Mouse (Mus musculus): ENCODE data around the gene Ttc39a.

GRCm38 (mm10) chr4:109411377-109411967 is 5.0 kb downstream of the Ttc39a start:
- TF ChIP-seq MAX (IDR thresholded peaks at IDR 0.05; ENCODE audit: low read depth) (no peak), USF1 (IDR thresholded peaks at IDR 0.05; ENCODE audit: low read depth) (no peak)
